Mouse (Mus musculus): Measurements from ENCODE around the gene Smarca4. TPM values are rescaled to one million over a fixed set of nuclear protein-coding genes. Genes with fewer than 3 reads are reported as not detected.

Smarca4 gene
- polyA plus RNA-seq, 1 experiment from 2014 or later = 23.4 TPM

GRCm38 (mm10) chr9:21630673-21631072 is 14.7 kb downstream of the Smarca4 start:
- 64% methylated on average over 3 of the region's 3 CpGs for WGBS (ENCODE audit: insufficient replicate concordance)

GRCm38 (mm10) chr9:21633106-21633505 is 17.1 kb downstream of the Smarca4 start:
- H3K27me3 ChIP-seq (ENCODE audit: control insufficient read depth, insufficient read depth, low read depth, low read length) = no peaks in the 10 kb centered on the region
- no peaks in the 10 kb centered on the region for H3K9me3 ChIP-seq (replicated peaks; ENCODE audit: control insufficient read depth, low read length)
- no peaks in the 10 kb centered on the region for H3K4me1 ChIP-seq (ENCODE audit: control insufficient read depth, low read depth, low read length)
- no peak overlapping the region for H3K4me2 ChIP-seq (ENCODE audit: low read depth, low read length)
- H3K27ac ChIP-seq (ENCODE audit: low read length) = no peak overlapping the region
- peaks cover 29% of the 10 kb centered on the region for H3K36me3 ChIP-seq (ENCODE audit: control insufficient read depth, insufficient read depth)
- H3K9ac ChIP-seq (ENCODE audit: low read depth, low read length) = no peak overlapping the region
- 72% methylated on average over 3 of the region's 3 CpGs for WGBS (ENCODE audit: insufficient replicate concordance)
- no peak for ATAC-seq (ENCODE audit: low read depth)
- no peak overlapping the region for H3K4me3 ChIP-seq (ENCODE audit: low read depth, low read length)

More at GRCm38 (mm10) chr9:21630673-21631072, 14.7 kb downstream of the Smarca4 start:
- Histone ChIP-seq H3K4me3 (ENCODE audit: low read depth, low read length) (no peak overlapping the region), H3K27ac (ENCODE audit: low read length) (no peak overlapping the region), H3K9ac (ENCODE audit: low read depth, low read length) (no peak overlapping the region), H3K36me3 (ENCODE audit: control insufficient read depth, insufficient read depth) (peaks cover 7% of the 10 kb centered on the region), H3K9me3 (replicated peaks; ENCODE audit: control insufficient read depth, low read length) (no peaks in the 10 kb centered on the region), H3K4me2 (ENCODE audit: low read depth, low read length) (no peak overlapping the region), H3K27me3 (ENCODE audit: control insufficient read depth, insufficient read depth, low read depth, low read length) (no peaks in the 10 kb centered on the region), H3K4me1 (ENCODE audit: control insufficient read depth, low read depth, low read length) (no peaks in the 10 kb centered on the region)
- no peak for ATAC-seq (ENCODE audit: low read depth)

- Histone ChIP-seq H3K4me2 (ENCODE audit: low read depth, low read length) (no peak overlapping the region), H3K4me3 (ENCODE audit: low read depth, low read length) (no peak overlapping the region), H3K36me3 (ENCODE audit: control insufficient read depth, insufficient read depth) (peaks cover 49% of the 10 kb centered on the region), H3K27me3 (ENCODE audit: control insufficient read depth, insufficient read depth, low read depth, low read length) (no peaks in the 10 kb centered on the region), H3K9ac (ENCODE audit: low read depth, low read length) (no peak overlapping the region), H3K9me3 (replicated peaks; ENCODE audit: control insufficient read depth, low read length) (no peaks in the 10 kb centered on the region), H3K27ac (ENCODE audit: low read length) (no peak overlapping the region), H3K4me1 (ENCODE audit: control insufficient read depth, low read depth, low read length) (no peaks in the 10 kb centered on the region)
- no peak for ATAC-seq (ENCODE audit: low read depth)
- WGBS (ENCODE audit: insufficient replicate concordance) = 80% methylated on average over 7 of the region's 7 CpGs
These were observed 19.7 kb downstream of the Smarca4 start for GRCm38 (mm10) chr9:21635639-21636038.

- WGBS (ENCODE audit: insufficient replicate concordance) = 92% methylated on average over 11 of the region's 11 CpGs
- ATAC-seq (ENCODE audit: low read depth) = no peak
- no peak overlapping the region for H3K9ac ChIP-seq (ENCODE audit: low read depth, low read length)
- H3K27ac ChIP-seq (ENCODE audit: low read length) = no peak overlapping the region
- no peak overlapping the region for H3K4me3 ChIP-seq (ENCODE audit: low read depth, low read length)
- H3K4me1 ChIP-seq (ENCODE audit: control insufficient read depth, low read depth, low read length) = no peaks in the 10 kb centered on the region
- no peak overlapping the region for H3K4me2 ChIP-seq (ENCODE audit: low read depth, low read length)
- H3K9me3 ChIP-seq (replicated peaks; ENCODE audit: control insufficient read depth, low read length) = no peaks in the 10 kb centered on the region
- no peaks in the 10 kb centered on the region for H3K27me3 ChIP-seq (ENCODE audit: control insufficient read depth, insufficient read depth, low read depth, low read length)
- H3K36me3 ChIP-seq (ENCODE audit: control insufficient read depth, insufficient read depth) = peaks cover 69% of the 10 kb centered on the region
These were observed 23.1 kb downstream of the Smarca4 start for GRCm38 (mm10) chr9:21639031-21639430.

GRCm38 (mm10) chr9:21646366-21646765 is 30.4 kb downstream of the Smarca4 start:
- Histone ChIP-seq H3K4me3 (ENCODE audit: low read depth, low read length) (no peak overlapping the region), H3K4me2 (ENCODE audit: low read depth, low read length) (no peak overlapping the region), H3K27me3 (ENCODE audit: control insufficient read depth, insufficient read depth, low read depth, low read length) (no peaks in the 10 kb centered on the region), H3K9ac (ENCODE audit: low read depth, low read length) (no peak overlapping the region), H3K36me3 (ENCODE audit: control insufficient read depth, insufficient read depth) (peaks cover 41% of the 10 kb centered on the region), H3K27ac (ENCODE audit: low read length) (no peak overlapping the region), H3K9me3 (replicated peaks; ENCODE audit: control insufficient read depth, low read length) (no peaks in the 10 kb centered on the region), H3K4me1 (ENCODE audit: control insufficient read depth, low read depth, low read length) (no peaks in the 10 kb centered on the region)
- ATAC-seq (ENCODE audit: low read depth) = no peak
- WGBS (ENCODE audit: insufficient replicate concordance) = 87% methylated on average over 3 of the region's 3 CpGs

GRCm38 (mm10) chr9:21647721-21648120 is 31.8 kb downstream of the Smarca4 start:
- WGBS (ENCODE audit: insufficient replicate concordance) = 81% methylated on average over 6 of the region's 6 CpGs
- no peak for ATAC-seq (ENCODE audit: low read depth)
- Histone ChIP-seq H3K36me3 (ENCODE audit: control insufficient read depth, insufficient read depth) (peaks cover 33% of the 10 kb centered on the region), H3K4me2 (ENCODE audit: low read depth, low read length) (no peak overlapping the region), H3K27ac (ENCODE audit: low read length) (no peak overlapping the region), H3K9me3 (replicated peaks; ENCODE audit: control insufficient read depth, low read length) (no peaks in the 10 kb centered on the region), H3K9ac (ENCODE audit: low read depth, low read length) (no peak overlapping the region), H3K4me1 (ENCODE audit: control insufficient read depth, low read depth, low read length) (no peaks in the 10 kb centered on the region), H3K27me3 (ENCODE audit: control insufficient read depth, insufficient read depth, low read depth, low read length) (no peaks in the 10 kb centered on the region), H3K4me3 (ENCODE audit: low read depth, low read length) (no peak overlapping the region)

GRCm38 (mm10) chr9:21652263-21652662 is 36.3 kb downstream of the Smarca4 start:
- 84% methylated on average over 5 of the region's 5 CpGs for WGBS (ENCODE audit: insufficient replicate concordance)
- Histone ChIP-seq H3K36me3 (ENCODE audit: control insufficient read depth, insufficient read depth) (peaks cover 18% of the 10 kb centered on the region), H3K9me3 (replicated peaks; ENCODE audit: control insufficient read depth, low read length) (no peaks in the 10 kb centered on the region), H3K4me1 (ENCODE audit: control insufficient read depth, low read depth, low read length) (no peaks in the 10 kb centered on the region), H3K4me3 (ENCODE audit: low read depth, low read length) (no peak overlapping the region), H3K4me2 (ENCODE audit: low read depth, low read length) (no peak overlapping the region), H3K27ac (ENCODE audit: low read length) (no peak overlapping the region), H3K27me3 (ENCODE audit: control insufficient read depth, insufficient read depth, low read depth, low read length) (no peaks in the 10 kb centered on the region), H3K9ac (ENCODE audit: low read depth, low read length) (no peak overlapping the region)
- no peak for ATAC-seq (ENCODE audit: low read depth)

GRCm38 (mm10) chr9:21653253-21653652 is 37.3 kb downstream of the Smarca4 start:
- no peaks in the 10 kb centered on the region for H3K27me3 ChIP-seq (ENCODE audit: control insufficient read depth, insufficient read depth, low read depth, low read length)
- 52% methylated on average over 2 of the region's 2 CpGs for WGBS (ENCODE audit: insufficient replicate concordance)
- no peak overlapping the region for H3K9ac ChIP-seq (ENCODE audit: low read depth, low read length)
- H3K27ac ChIP-seq (ENCODE audit: low read length) = no peak overlapping the region
- no peak for ATAC-seq (ENCODE audit: low read depth)
- no peaks in the 10 kb centered on the region for H3K9me3 ChIP-seq (replicated peaks; ENCODE audit: control insufficient read depth, low read length)
- no peaks in the 10 kb centered on the region for H3K4me1 ChIP-seq (ENCODE audit: control insufficient read depth, low read depth, low read length)
- H3K4me2 ChIP-seq (ENCODE audit: low read depth, low read length) = no peak overlapping the region
- H3K4me3 ChIP-seq (ENCODE audit: low read depth, low read length) = no peak overlapping the region
- H3K36me3 ChIP-seq (ENCODE audit: control insufficient read depth, insufficient read depth) = peaks cover 10% of the 10 kb centered on the region

- Histone ChIP-seq H3K4me2 (ENCODE audit: low read depth, low read length) (no peak overlapping the region), H3K4me3 (ENCODE audit: low read depth, low read length) (no peak overlapping the region), H3K27ac (ENCODE audit: low read length) (no peak overlapping the region), H3K4me1 (ENCODE audit: control insufficient read depth, low read depth, low read length) (no peaks in the 10 kb centered on the region), H3K36me3 (ENCODE audit: control insufficient read depth, insufficient read depth) (peaks cover 71% of the 10 kb centered on the region), H3K9me3 (replicated peaks; ENCODE audit: control insufficient read depth, low read length) (no peaks in the 10 kb centered on the region), H3K27me3 (ENCODE audit: control insufficient read depth, insufficient read depth, low read depth, low read length) (no peaks in the 10 kb centered on the region), H3K9ac (ENCODE audit: low read depth, low read length) (no peak overlapping the region)
- ATAC-seq (ENCODE audit: low read depth) = no peak
- WGBS (ENCODE audit: insufficient replicate concordance) = 83% methylated on average over 5 of the region's 5 CpGs
These were observed 46.1 kb downstream of the Smarca4 start for GRCm38 (mm10) chr9:21662034-21662433.

All from liver, embryonic 16.5 days (tissue).